Mouse (Mus musculus): Measurements from ENCODE around the gene Lamtor2. TPM values are rescaled to one million over a fixed set of nuclear protein-coding genes. Genes with fewer than 3 reads are reported as not detected.

The Lamtor2 gene
- polyA plus RNA-seq, 1 experiment: 154 TPM

GRCm38 (mm10) chr3:88569093-88569492 lies 16.2 kb upstream of the Lamtor2 start:
- H3K4me3 ChIP-seq (ENCODE audit: insufficient read depth, low read length): no peak overlapping the region
- H3K4me1 ChIP-seq (ENCODE audit: control insufficient read depth, insufficient read depth, low read length): peaks cover 14% of the 10 kb centered on the region
- H3K27ac ChIP-seq (ENCODE audit: insufficient read depth, low read depth, low read length): no peak overlapping the region
- no peak for TF ChIP-seq POLR2A (IDR thresholded peaks at IDR 0.05; ENCODE audit: borderline replicate concordance, low read depth, low read length)
- TF ChIP-seq CTCF (IDR thresholded peaks at IDR 0.05; ENCODE audit: low read depth, low read length): no peak

GRCm38 (mm10) chr3:88568615-88569014 lies 15.7 kb upstream of the Lamtor2 start:
- H3K4me3 ChIP-seq (ENCODE audit: insufficient read depth, low read length): no peak overlapping the region
- no peak for TF ChIP-seq CTCF (IDR thresholded peaks at IDR 0.05; ENCODE audit: low read depth, low read length)
- TF ChIP-seq POLR2A (IDR thresholded peaks at IDR 0.05; ENCODE audit: borderline replicate concordance, low read depth, low read length): no peak
- H3K27ac ChIP-seq (ENCODE audit: insufficient read depth, low read depth, low read length): no peak overlapping the region
- H3K4me1 ChIP-seq (ENCODE audit: control insufficient read depth, insufficient read depth, low read length): peaks cover 14% of the 10 kb centered on the region

GRCm38 (mm10) chr3:88567892-88568291 lies 15.0 kb upstream of the Lamtor2 start:
- Histone ChIP-seq H3K27ac (ENCODE audit: insufficient read depth, low read depth, low read length) (no peak overlapping the region), H3K4me3 (ENCODE audit: insufficient read depth, low read length) (no peak overlapping the region), H3K4me1 (ENCODE audit: control insufficient read depth, insufficient read depth, low read length) (peaks cover 14% of the 10 kb centered on the region)
- TF ChIP-seq CTCF (IDR thresholded peaks at IDR 0.05; ENCODE audit: low read depth, low read length) (no peak), POLR2A (IDR thresholded peaks at IDR 0.05; ENCODE audit: borderline replicate concordance, low read depth, low read length) (no peak)

- no peak for TF ChIP-seq POLR2A (IDR thresholded peaks at IDR 0.05; ENCODE audit: borderline replicate concordance, low read depth, low read length)
- no peak for TF ChIP-seq CTCF (IDR thresholded peaks at IDR 0.05; ENCODE audit: low read depth, low read length)
- Histone ChIP-seq H3K4me1 (ENCODE audit: control insufficient read depth, insufficient read depth, low read length) (peaks cover 14% of the 10 kb centered on the region), H3K4me3 (ENCODE audit: insufficient read depth, low read length) (no peak overlapping the region), H3K27ac (ENCODE audit: insufficient read depth, low read depth, low read length) (no peak overlapping the region)
Measured at GRCm38 (mm10) chr3:88566536-88567061, 13.7 kb upstream of the Lamtor2 start.

GRCm38 (mm10) chr3:88566116-88566515 lies 13.2 kb upstream of the Lamtor2 start:
- peaks cover 14% of the 10 kb centered on the region for H3K4me1 ChIP-seq (ENCODE audit: control insufficient read depth, insufficient read depth, low read length)
- TF ChIP-seq CTCF (IDR thresholded peaks at IDR 0.05; ENCODE audit: low read depth, low read length): no peak
- TF ChIP-seq POLR2A (IDR thresholded peaks at IDR 0.05; ENCODE audit: borderline replicate concordance, low read depth, low read length): no peak
- H3K4me3 ChIP-seq (ENCODE audit: insufficient read depth, low read length): no peak overlapping the region
- no peak overlapping the region for H3K27ac ChIP-seq (ENCODE audit: insufficient read depth, low read depth, low read length)

GRCm38 (mm10) chr3:88563966-88564365 lies 11.1 kb upstream of the Lamtor2 start:
- Histone ChIP-seq H3K27ac (ENCODE audit: insufficient read depth, low read depth, low read length) (no peak overlapping the region), H3K4me3 (ENCODE audit: insufficient read depth, low read length) (no peak overlapping the region), H3K4me1 (ENCODE audit: control insufficient read depth, insufficient read depth, low read length) (peaks cover 10% of the 10 kb centered on the region)
- TF ChIP-seq CTCF (IDR thresholded peaks at IDR 0.05; ENCODE audit: low read depth, low read length) (no peak), POLR2A (IDR thresholded peaks at IDR 0.05; ENCODE audit: borderline replicate concordance, low read depth, low read length) (no peak)

- Histone ChIP-seq H3K27ac (ENCODE audit: insufficient read depth, low read depth, low read length) (no peak overlapping the region), H3K4me1 (ENCODE audit: control insufficient read depth, insufficient read depth, low read length) (peaks cover 4% of the 10 kb centered on the region), H3K4me3 (ENCODE audit: insufficient read depth, low read length) (no peak overlapping the region)
- TF ChIP-seq CTCF (IDR thresholded peaks at IDR 0.05; ENCODE audit: low read depth, low read length): no peak
- TF ChIP-seq POLR2A (IDR thresholded peaks at IDR 0.05; ENCODE audit: borderline replicate concordance, low read depth, low read length): no peak
Measured at GRCm38 (mm10) chr3:88563442-88563841, 10.6 kb upstream of the Lamtor2 start.

- H3K27ac ChIP-seq (ENCODE audit: insufficient read depth, low read depth, low read length): no peak overlapping the region
- no peak overlapping the region for H3K4me3 ChIP-seq (ENCODE audit: insufficient read depth, low read length)
- H3K4me1 ChIP-seq (ENCODE audit: control insufficient read depth, insufficient read depth, low read length): no peaks in the 10 kb centered on the region
- TF ChIP-seq CTCF (IDR thresholded peaks at IDR 0.05; ENCODE audit: low read depth, low read length) (no peak), POLR2A (IDR thresholded peaks at IDR 0.05; ENCODE audit: borderline replicate concordance, low read depth, low read length) (no peak)
Measured at GRCm38 (mm10) chr3:88561989-88562388, 9.1 kb upstream of the Lamtor2 start.

- Histone ChIP-seq H3K4me3 (ENCODE audit: insufficient read depth, low read length) (no peak overlapping the region), H3K27ac (ENCODE audit: insufficient read depth, low read depth, low read length) (no peak overlapping the region), H3K4me1 (ENCODE audit: control insufficient read depth, insufficient read depth, low read length) (0 out of 2 replicates have a peak, but pooled peaks cover 4% of the 10 kb centered on the region)
- TF ChIP-seq CTCF (IDR thresholded peaks at IDR 0.05; ENCODE audit: low read depth, low read length) (no peak), POLR2A (IDR thresholded peaks at IDR 0.05; ENCODE audit: borderline replicate concordance, low read depth, low read length) (no peak)
Measured at GRCm38 (mm10) chr3:88559596-88559995, 6.7 kb upstream of the Lamtor2 start.

GRCm38 (mm10) chr3:88556616-88557015 lies 3.7 kb upstream of the Lamtor2 start:
- Histone ChIP-seq H3K4me1 (ENCODE audit: control insufficient read depth, insufficient read depth, low read length) (peaks cover 4% of the 10 kb centered on the region; the same call in 1 of the 2 replicates), H3K4me3 (ENCODE audit: insufficient read depth, low read length) (no peak overlapping the region), H3K27ac (ENCODE audit: insufficient read depth, low read depth, low read length) (no peak overlapping the region)
- no peak for TF ChIP-seq CTCF (IDR thresholded peaks at IDR 0.05; ENCODE audit: low read depth, low read length)

- TF ChIP-seq CTCF (IDR thresholded peaks at IDR 0.05; ENCODE audit: low read depth, low read length) (no peak), POLR2A (IDR thresholded peaks at IDR 0.05; ENCODE audit: borderline replicate concordance, low read depth, low read length) (no peak)
- Histone ChIP-seq H3K27ac (ENCODE audit: insufficient read depth, low read depth, low read length) (no peak overlapping the region), H3K4me1 (ENCODE audit: control insufficient read depth, insufficient read depth, low read length) (peaks cover 11% of the 10 kb centered on the region), H3K4me3 (ENCODE audit: insufficient read depth, low read length) (no peak overlapping the region)
Measured at GRCm38 (mm10) chr3:88555731-88556130, 2.9 kb upstream of the Lamtor2 start.

Measured in bone marrow macrophage, adult 2 months (primary cell).